Mouse (Mus musculus) midbrain, embryonic 14.5 days (tissue): ENCODE measurements around the gene Kazn. TPM values are rescaled to one million over a fixed set of nuclear protein-coding genes. Genes with fewer than 3 reads are reported as not detected.

ENCODE experiments used
- ATAC-seq: fragments of 200-750 bp; cut with Nextera tagmentation; 2 replicates; pipeline ENCODE4 v1.8.0; 2017; ENCODE audit warnings: moderate number of reproducible peaks, moderate library complexity; ENCODE audit not compliant: low FRiP score, low TSS enrichment
- DNase-seq: peaks from one replicate; pipeline ENCODE4 v3.0.0-alpha.2; 2015
- H3K27ac ChIP-seq: fragments of 300-500 bp; sonication (generic); replicated peaks from 2 replicates; pipeline ENCODE4 v1.5.1; 2014; ENCODE audit warnings: mild to moderate bottlenecking, low read depth, low read length, moderate library complexity
- H3K27me3 ChIP-seq: fragments of 300-500 bp; sonication (generic); 2 replicates; pipeline ENCODE4 v1.6.1; 2014; ENCODE audit warnings: low read length, control low read depth, mixed read lengths; ENCODE audit not compliant: control insufficient read depth, insufficient read depth
- H3K36me3 ChIP-seq: fragments of 300-500 bp; sonication (generic); 2 replicates; pipeline ENCODE4 v1.6.1; 2014; ENCODE audit warnings: low read length, control low read depth; ENCODE audit not compliant: control insufficient read depth, insufficient read depth
- H3K4me1 ChIP-seq: fragments of 300-500 bp; sonication (generic); 2 replicates; pipeline ENCODE4 v1.6.1; 2014; ENCODE audit warnings: mild to moderate bottlenecking, antibody characterized with exemption, low read length, control low read depth; ENCODE audit not compliant: control insufficient read depth, insufficient read depth
- H3K4me2 ChIP-seq: fragments of 300-500 bp; sonication (generic); 2 replicates; pipeline ENCODE4 v1.6.1; 2014; ENCODE audit warnings: mild to moderate bottlenecking, low read length, moderate library complexity
- H3K4me3 ChIP-seq: fragments of 300-500 bp; sonication (generic); replicated peaks from 2 replicates; pipeline ENCODE4 v1.5.1; 2014; ENCODE audit warnings: low read depth, low read length
- H3K9ac ChIP-seq: fragments of 300-500 bp; sonication (generic); replicated peaks from 2 replicates; pipeline ENCODE4 v1.6.1; 2014; ENCODE audit warnings: mild to moderate bottlenecking, low read length, moderate library complexity
- H3K9me3 ChIP-seq: fragments of 300-500 bp; sonication (generic); 2 replicates; pipeline ENCODE4 v1.6.1; 2016; ENCODE audit warnings: low read length, control low read depth, mixed read lengths; ENCODE audit not compliant: control insufficient read depth
- WGBS: fragments of 180-500 bp; shearing (Covaris S2); extraction: QIAGEN DNeasy Blood & Tissue Kit; methylation state at CpG from one replicate; pipeline ENCODE4 v1.1.7; 2014; 5-methylcytosine and 5-hydroxymethylcytosine counted together
- polyA plus RNA-seq: library from polyadenylated mRNA; unstranded; fragments of >200 nt; fragmentation: Nextera tagmentation; extraction: Ambion mirVana; gene quantifications from 2 replicates; pipeline ENCODE4 v1.2.1, GENCODE M21; 2014

Kazn gene
- polyA plus RNA-seq, 1 experiment from 2014 or later, result 19.9 TPM

GRCm38 (mm10) chr4:142267832-142268231, 28.6 kb upstream of the Kazn start:
- Histone ChIP-seq H3K27me3 (no peaks in the 10 kb centered on the region), H3K9me3 (peaks cover 5% of the 10 kb centered on the region; the same call in 1 of the 2 replicates), H3K4me3 (no peak overlapping the region), H3K9ac (no peak overlapping the region), H3K27ac (peak overlapping the region; percentile 71), H3K4me1 (peaks cover 11% of the 10 kb centered on the region), H3K36me3 (no peaks in the 10 kb centered on the region), H3K4me2 (no peak overlapping the region)
- ATAC-seq, result peak; percentile 31; the same call in 1 of the 2 replicates
- WGBS, result 27% methylated on average over 4 of the region's 4 CpGs
- DNase-seq, result no peak

GRCm38 (mm10) chr4:142267348-142267819, 28.2 kb upstream of the Kazn start:
- peak overlapping the region; percentile 71 for H3K27ac ChIP-seq
- WGBS, result 3% methylated on average over 4 of the region's 4 CpGs
- no peak overlapping the region for H3K9ac ChIP-seq
- no peaks in the 10 kb centered on the region for H3K27me3 ChIP-seq
- ATAC-seq (peak; percentile 76), DNase-seq (peak; percentile 79)
- H3K4me3 ChIP-seq, result no peak overlapping the region
- no peak overlapping the region for H3K4me2 ChIP-seq
- no peaks in the 10 kb centered on the region for H3K36me3 ChIP-seq
- peaks cover 11% of the 10 kb centered on the region for H3K4me1 ChIP-seq
- H3K9me3 ChIP-seq, result peaks cover 5% of the 10 kb centered on the region; the same call in 1 of the 2 replicates

GRCm38 (mm10) chr4:142264335-142264734, 25.1 kb upstream of the Kazn start:
- H3K4me3 ChIP-seq, result no peak overlapping the region
- no peak overlapping the region for H3K27ac ChIP-seq
- H3K27me3 ChIP-seq, result no peaks in the 10 kb centered on the region
- H3K4me1 ChIP-seq, result peaks cover 11% of the 10 kb centered on the region
- no peak overlapping the region for H3K4me2 ChIP-seq
- 95% methylated on average over 7 of the region's 7 CpGs for WGBS
- no peak overlapping the region for H3K9ac ChIP-seq
- peaks cover 5% of the 10 kb centered on the region; the same call in 1 of the 2 replicates for H3K9me3 ChIP-seq
- H3K36me3 ChIP-seq, result no peaks in the 10 kb centered on the region
- ATAC-seq, result no peak
- no peak for DNase-seq

GRCm38 (mm10) chr4:142261725-142262124, 22.5 kb upstream of the Kazn start:
- Histone ChIP-seq H3K9ac (no peak overlapping the region), H3K9me3 (no peaks in the 10 kb centered on the region), H3K4me2 (no peak overlapping the region), H3K27me3 (no peaks in the 10 kb centered on the region), H3K4me1 (no peaks in the 10 kb centered on the region), H3K27ac (no peak overlapping the region), H3K4me3 (no peak overlapping the region), H3K36me3 (no peaks in the 10 kb centered on the region)
- ATAC-seq (no peak), DNase-seq (peak; percentile 40)
- 52% methylated on average over 4 of the region's 4 CpGs for WGBS

- no peak overlapping the region for H3K9ac ChIP-seq
- no peak overlapping the region for H3K27ac ChIP-seq
- H3K27me3 ChIP-seq, result no peaks in the 10 kb centered on the region
- H3K36me3 ChIP-seq, result no peaks in the 10 kb centered on the region
- no peak overlapping the region for H3K4me2 ChIP-seq
- 92% methylated on average over 10 of the region's 10 CpGs for WGBS
- no peaks in the 10 kb centered on the region for H3K4me1 ChIP-seq
- DNase-seq (no peak), ATAC-seq (no peak)
- H3K4me3 ChIP-seq, result no peak overlapping the region
- H3K9me3 ChIP-seq, result peaks cover 3% of the 10 kb centered on the region; the same call in 1 of the 2 replicates
These were observed 19.5 kb upstream of the Kazn start for GRCm38 (mm10) chr4:142258730-142259129.

- H3K4me1 ChIP-seq, result 0 out of 2 replicates have a peak, but pooled peaks cover 5% of the 10 kb centered on the region
- H3K9me3 ChIP-seq, result peaks cover 3% of the 10 kb centered on the region; the same call in 1 of the 2 replicates
- ATAC-seq, result no peak
- H3K27me3 ChIP-seq, result no peaks in the 10 kb centered on the region
- H3K9ac ChIP-seq, result no peak overlapping the region
- no peaks in the 10 kb centered on the region for H3K36me3 ChIP-seq
- peak; percentile 44 for DNase-seq
- WGBS, result 77% methylated on average over 6 of the region's 6 CpGs
- H3K27ac ChIP-seq, result no peak overlapping the region
- no peak overlapping the region for H3K4me2 ChIP-seq
- H3K4me3 ChIP-seq, result no peak overlapping the region
These were observed 14.9 kb upstream of the Kazn start for GRCm38 (mm10) chr4:142254088-142254487.

- H3K9ac ChIP-seq, result no peak overlapping the region
- peaks cover 8% of the 10 kb centered on the region; the same call in 1 of the 2 replicates for H3K4me1 ChIP-seq
- H3K27me3 ChIP-seq, result no peaks in the 10 kb centered on the region
- H3K27ac ChIP-seq, result peak overlapping the region; percentile 41; the same call in 1 of the 2 replicates
- no peak for ATAC-seq
- 40% methylated on average over 12 of the region's 12 CpGs for WGBS
- no peak overlapping the region for H3K4me2 ChIP-seq
- H3K9me3 ChIP-seq, result peaks cover 3% of the 10 kb centered on the region; the same call in 1 of the 2 replicates
- no peaks in the 10 kb centered on the region for H3K36me3 ChIP-seq
- no peak overlapping the region for H3K4me3 ChIP-seq
- DNase-seq, result peak; percentile 39
These were observed 12.5 kb upstream of the Kazn start for GRCm38 (mm10) chr4:142251471-142252354.

- Histone ChIP-seq H3K4me1 (peaks cover 11% of the 10 kb centered on the region; the same call in 1 of the 2 replicates), H3K36me3 (no peaks in the 10 kb centered on the region), H3K9ac (no peak overlapping the region), H3K4me2 (no peak overlapping the region), H3K27ac (no peak overlapping the region), H3K9me3 (peaks cover 3% of the 10 kb centered on the region; the same call in 1 of the 2 replicates), H3K27me3 (no peaks in the 10 kb centered on the region), H3K4me3 (no peak overlapping the region)
- 93% methylated on average over 8 of the region's 8 CpGs for WGBS
- ATAC-seq (no peak), DNase-seq (no peak)
These were observed 10.9 kb upstream of the Kazn start for GRCm38 (mm10) chr4:142250054-142250453.
